ENCODE assay signal across 17 mouse cellular contexts in the genomic region with DNA sequence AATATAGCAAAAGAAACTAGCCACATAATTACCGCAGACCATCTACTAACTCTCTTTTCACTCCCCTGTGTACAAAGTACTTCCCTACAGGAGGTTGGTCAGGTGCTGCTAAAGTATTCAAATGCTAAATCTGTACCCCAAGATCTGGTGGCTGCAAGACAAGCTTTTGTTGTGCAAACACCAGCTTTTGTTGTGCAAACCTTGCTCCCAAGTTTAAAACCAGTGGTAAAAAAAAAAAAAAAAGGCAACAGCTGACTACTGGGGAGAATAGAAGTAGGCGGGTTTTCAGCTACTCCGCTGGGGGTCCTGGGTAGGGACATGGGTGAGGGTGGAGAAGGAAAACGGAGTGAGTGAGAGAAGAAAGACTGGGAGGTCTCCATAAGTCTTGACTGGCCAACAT. TPM values are rescaled to one million over a fixed set of nuclear protein-coding genes. Genes with fewer than 3 reads are reported as not detected.
DNase-seq lines count a peak whose midpoint lies in the region; ATAC-seq and TF ChIP-seq lines count a peak whose summit lies in the region.
"Had no signal": no experiment of that assay in that cellular context is flagged by ENCODE, and none has a peak within 500 bp of the region (broad histone marks: within the 10 kb centered on the region; RNA-seq: fewer than 3 reads in every experiment).

No protein-coding gene starts in this region.

- peak; percentile 61 for DNase-seq in liver, adult 2 months (ENCODE audit: extremely low read depth, low read depth, low spot score)
- DNase-seq in liver, result no peak
- DNase-seq in thymus, adult 2 months, result no peak
- no peak for DNase-seq in thymus, postnatal 10 days (ENCODE audit: low spot score in 2 of 2)
- DNase-seq in embryo, embryonic 9.5 days (ENCODE audit: extremely low spot score), result no peak
- no peak for DNase-seq in spleen, postnatal 14 days (ENCODE audit: low spot score in 2 of 2)
- DNase-seq: adrenal gland, adult 8-10 months; cerebellum, adult 9-10 months; gastrocnemius, postnatal 14 days; liver, postnatal 0 days; spleen, adult 18-20 months had no signal

- H3K27me3 ChIP-seq in liver, adult 2 months (ENCODE audit: control insufficient read depth, insufficient read depth, low read length), result no peaks in the 10 kb centered on the region
- H3K27me3 ChIP-seq in thymus, adult 2 months (ENCODE audit: control insufficient read depth, insufficient read depth, low read length), result no peaks in the 10 kb centered on the region
- no peaks in the 10 kb centered on the region for H3K27me3 ChIP-seq in forebrain, embryonic 12.5 days
- H3K27me3 ChIP-seq: limb, embryonic 13.5 days had no signal

- no peaks in the 10 kb centered on the region for H3K36me3 ChIP-seq in liver, adult 2 months (ENCODE audit: control insufficient read depth, insufficient read depth, low read length)
- no peaks in the 10 kb centered on the region for H3K36me3 ChIP-seq in thymus, adult 2 months (ENCODE audit: control insufficient read depth, insufficient read depth, low read length)
- H3K36me3 ChIP-seq in forebrain, embryonic 12.5 days (replicated peaks), result peaks cover 9% of the 10 kb centered on the region; the same call in 1 of the 2 replicates

- TF ChIP-seq CTCF in liver, adult 2 months (IDR thresholded peaks at IDR 0.05; ENCODE audit: low read depth, low read length), result no peak
- no peak for TF ChIP-seq CTCF in thymus, adult 2 months (IDR thresholded peaks at IDR 0.05; ENCODE audit: borderline replicate concordance, control insufficient read depth, extremely low read depth, insufficient read depth, low read length, poor library complexity)
- TF ChIP-seq CTCF in bone marrow, adult 2 months (IDR thresholded peaks at IDR 0.05; ENCODE audit: control insufficient read depth, insufficient read depth, low read length), result no peak

- H3K9me3 ChIP-seq in forebrain, embryonic 12.5 days, result peaks cover 3% of the 10 kb centered on the region; the same call in 1 of the 2 replicates
- H3K9me3 ChIP-seq: heart, embryonic 10.5 days had no signal

- no peak overlapping the region for H3K4me3 ChIP-seq in liver, adult 2 months (ENCODE audit: insufficient read depth, low read depth, low read length)
- 0 out of 2 replicates have a peak overlapping the region, but pooled peaks have one; percentile 3 for H3K4me3 ChIP-seq in thymus, adult 2 months (ENCODE audit: control insufficient read depth, insufficient read depth, low read length)
- no peak overlapping the region for H3K4me3 ChIP-seq in bone marrow, adult 2 months (replicated peaks; ENCODE audit: control insufficient read depth, low read depth, low read length)
- no peak overlapping the region for H3K4me3 ChIP-seq in forebrain, embryonic 12.5 days (replicated peaks)
- H3K4me3 ChIP-seq: heart, embryonic 10.5 days; left cerebral cortex, adult 2 months; limb, embryonic 13.5 days had no signal

- H3K4me2 ChIP-seq in forebrain, embryonic 12.5 days, result no peak overlapping the region
- H3K4me2 ChIP-seq: limb, embryonic 13.5 days had no signal

- no peak overlapping the region for H3K27ac ChIP-seq in liver, adult 2 months (replicated peaks; ENCODE audit: insufficient read depth, low read depth, low read length)
- peak overlapping the region; percentile 88 for H3K27ac ChIP-seq in thymus, adult 2 months (ENCODE audit: control insufficient read depth, insufficient read depth, low read length)
- H3K27ac ChIP-seq in bone marrow, adult 2 months (ENCODE audit: control insufficient read depth, insufficient read depth, low read depth, low read length, poor library complexity), result peak overlapping the region; percentile 54; the same call in 1 of the 2 replicates
- no peak overlapping the region for H3K27ac ChIP-seq in forebrain, embryonic 12.5 days
- H3K27ac ChIP-seq: heart, embryonic 10.5 days; left cerebral cortex, adult 2 months; limb, embryonic 13.5 days had no signal

- no peak for TF ChIP-seq POLR2A in liver, adult 2 months (IDR thresholded peaks at IDR 0.05; ENCODE audit: extremely low read depth, insufficient read depth, low read length)
- TF ChIP-seq POLR2A in thymus, adult 2 months (IDR thresholded peaks at IDR 0.05; ENCODE audit: control insufficient read depth, extremely low read depth, insufficient read depth, low read length, poor library complexity), result no peak
- no peak for TF ChIP-seq POLR2A in bone marrow, adult 2 months (IDR thresholded peaks at IDR 0.05; ENCODE audit: borderline replicate concordance, control insufficient read depth, low read depth, low read length)

- H3K79me2 ChIP-seq in liver, adult 2 months (ENCODE audit: control insufficient read depth, insufficient read depth, low read length), result peaks cover 29% of the 10 kb centered on the region

- 49% methylated on average over 4 of the region's 4 CpGs for WGBS in liver, adult 2 months
- WGBS in thymus, adult 2 months, result 21% methylated on average over 4 of the region's 4 CpGs
- 38% methylated on average over 4 of the region's 4 CpGs for WGBS in bone marrow, adult 2 months
- 22% methylated on average over 4 of the region's 4 CpGs for WGBS in forebrain, embryonic 12.5 days

- ATAC-seq in forebrain, embryonic 12.5 days (ENCODE audit: low FRiP score), result no peak
- ATAC-seq: CD4-positive, CD25-positive, alpha-beta regulatory T cell, adult 4 months; liver, postnatal 0 days had no signal

- H3K4me1 ChIP-seq in liver, adult 2 months (ENCODE audit: control insufficient read depth, insufficient read depth, low read length), result peaks cover 10% of the 10 kb centered on the region
- H3K4me1 ChIP-seq in thymus, adult 2 months (replicated peaks; ENCODE audit: control insufficient read depth, insufficient read depth, low read length), result peaks cover 17% of the 10 kb centered on the region
- H3K4me1 ChIP-seq in bone marrow, adult 2 months (ENCODE audit: control insufficient read depth, insufficient read depth, low read length), result peaks cover 4% of the 10 kb centered on the region
- peaks cover 14% of the 10 kb centered on the region for H3K4me1 ChIP-seq in forebrain, embryonic 12.5 days

- no peak overlapping the region for H3K9ac ChIP-seq in liver, adult 2 months (ENCODE audit: low read depth, low read length)
- no peak overlapping the region for H3K9ac ChIP-seq in forebrain, embryonic 12.5 days
- H3K9ac ChIP-seq: limb, embryonic 13.5 days; liver, postnatal 0 days had no signal

RNA-seq across cellular contexts. Expression of gene Cnot2, which starts 19.1 kb away (rescaled TPM):
- total RNA-seq in liver, adult 2 months (2014; rRNA removed), result 35.8 and 39.0 TPM in 2 replicates
- 11.6 and 14.0 TPM in 2 replicates for polyA plus RNA-seq in liver, adult 2 months (2012; rRNA removed)
- polyA plus RNA-seq in thymus, adult 2 months (2012; rRNA removed), result 103 and 114 TPM in 2 replicates
- 26.4 and 40.5 TPM in 2 replicates for polyA plus RNA-seq in bone marrow, adult 2 months (2011; ENCODE audit: insufficient read depth, insufficient read length, low replicate concordance, missing spikeins)
- 124 and 125 TPM in 2 replicates for polyA plus RNA-seq in forebrain, embryonic 12.5 days (2016; fragmentation: Nextera tagmentation; extraction: Ambion mirVana)

Comparison
In these comparisons a context has a peak if more than half of its experiments do, and no peak if none do; other contexts are left out.
1. H3K27ac ChIP-seq: peak in thymus, adult 2 months (single experiment) and bone marrow, adult 2 months (single experiment); none in liver, adult 2 months (single experiment) and forebrain, embryonic 12.5 days (single experiment).